Mouse (Mus musculus): Measurements from ENCODE around the gene Cmya5. TPM values are rescaled to one million over a fixed set of nuclear protein-coding genes. Genes with fewer than 3 reads are reported as not detected.
A peak's percentile ranks its signal among the peaks of the same experiment; 100 is the strongest.
"Not testable (repeated sequence)": the region's sequence is repeated elsewhere in the genome, so short reads cannot be mapped to it uniquely, and the experiment has no call there.

Cmya5 gene
- polyA plus RNA-seq, 1 experiment from 2014 or later = 0.14 TPM

- Histone ChIP-seq H3K4me1 (no peaks in the 10 kb centered on the region), H3K36me3 (no peaks in the 10 kb centered on the region), H3K4me3 (no peak overlapping the region), H3K9ac (no peak overlapping the region), H3K27ac (no peak overlapping the region), H3K9me3 (no peaks in the 10 kb centered on the region), H3K4me2 (replicated peaks) (no peak overlapping the region), H3K27me3 (no peaks in the 10 kb centered on the region)
- ATAC-seq (ENCODE audit: insufficient number of reproducible peaks, insufficient read depth, low FRiP score, low TSS enrichment) = no peak
- WGBS = 85% methylated on average over 4 of the region's 4 CpGs
Observed at GRCm38 (mm10) chr13:93085711-93086110, 58.8 kb downstream of the Cmya5 start.

DNA sequence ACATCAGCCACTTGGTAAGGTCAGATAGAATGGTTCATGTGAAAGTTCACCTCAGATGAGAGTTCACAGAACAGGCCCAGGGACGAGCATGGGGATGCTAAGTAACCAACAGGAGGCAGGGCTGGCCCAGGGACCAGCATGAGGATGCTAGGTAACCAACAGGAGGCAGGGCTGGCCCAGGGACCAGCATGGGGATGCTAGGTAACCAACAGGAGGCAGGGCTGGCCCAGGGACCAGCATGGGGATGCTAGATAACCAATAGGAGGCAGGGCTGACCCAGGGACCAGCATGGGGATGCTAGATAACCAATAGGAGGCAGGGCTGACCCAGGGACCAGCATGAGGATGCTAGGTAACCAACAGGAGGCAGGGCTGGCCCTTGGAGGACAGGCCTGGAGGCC is 62.2 kb downstream of the Cmya5 start:
- H3K4me2 ChIP-seq (replicated peaks); ATAC-seq (ENCODE audit: insufficient number of reproducible peaks, insufficient read depth, low FRiP score, low TSS enrichment); H3K9ac ChIP-seq: not testable (repeated sequence)

GRCm38 (mm10) chr13:93080859-93081258 is 63.7 kb downstream of the Cmya5 start:
- no peaks in the 10 kb centered on the region for H3K4me1 ChIP-seq
- no peak overlapping the region for H3K27ac ChIP-seq
- H3K9ac ChIP-seq = no peak overlapping the region
- no peaks in the 10 kb centered on the region for H3K27me3 ChIP-seq
- H3K4me2 ChIP-seq (replicated peaks) = no peak overlapping the region
- 92% methylated on average over 2 of the region's 2 CpGs for WGBS
- ATAC-seq (ENCODE audit: insufficient number of reproducible peaks, insufficient read depth, low FRiP score, low TSS enrichment) = no peak
- peaks cover 3% of the 10 kb centered on the region; the same call in 1 of the 2 replicates for H3K9me3 ChIP-seq
- H3K36me3 ChIP-seq = no peaks in the 10 kb centered on the region
- H3K4me3 ChIP-seq = no peak overlapping the region

More for the DNA sequence above, 62.2 kb downstream of the Cmya5 start:
- 60% methylated on average over 1 of the region's 1 CpGs for WGBS
- H3K4me1 ChIP-seq, H3K36me3 ChIP-seq, H3K27ac ChIP-seq, H3K27me3 ChIP-seq, H3K9me3 ChIP-seq, H3K4me3 ChIP-seq: not testable (repeated sequence)

GRCm38 (mm10) chr13:93074147-93074641 is 70.3 kb downstream of the Cmya5 start:
- Histone ChIP-seq H3K9me3 (peaks cover 3% of the 10 kb centered on the region; the same call in 1 of the 2 replicates), H3K4me2 (replicated peaks) (peak overlapping the region; percentile 28), H3K27me3 (no peaks in the 10 kb centered on the region), H3K4me1 (peaks cover 17% of the 10 kb centered on the region; the same call in 1 of the 2 replicates), H3K27ac (no peak overlapping the region), H3K36me3 (no peaks in the 10 kb centered on the region), H3K9ac (no peak overlapping the region), H3K4me3 (peak overlapping the region; percentile 5; the same call in 1 of the 2 replicates)
- WGBS = 33% methylated on average over 17 of the region's 17 CpGs
- no peak for ATAC-seq (ENCODE audit: insufficient number of reproducible peaks, insufficient read depth, low FRiP score, low TSS enrichment)

DNA sequence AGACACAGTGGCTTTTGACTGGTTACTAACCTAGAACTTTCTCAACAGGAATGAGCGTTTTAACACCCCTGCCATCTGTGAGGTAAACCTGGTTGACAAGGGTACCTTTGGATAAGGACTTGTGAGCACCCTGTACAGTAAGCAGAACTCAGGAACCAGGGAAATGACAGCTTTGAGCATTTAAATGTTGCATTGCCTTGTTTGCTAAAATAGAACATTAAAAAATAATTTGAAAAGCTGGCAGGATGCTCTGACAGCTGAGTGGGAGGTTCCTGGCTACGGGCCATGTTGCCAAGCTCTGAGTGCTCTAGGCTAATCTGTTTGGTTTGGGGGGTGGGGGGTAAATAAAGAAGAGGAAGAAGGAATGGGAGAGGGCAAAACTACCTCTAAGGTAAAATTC is 70.9 kb downstream of the Cmya5 start:
- no peak overlapping the region for H3K9ac ChIP-seq
- H3K4me3 ChIP-seq = no peak overlapping the region
- peaks cover 17% of the 10 kb centered on the region; the same call in 1 of the 2 replicates for H3K4me1 ChIP-seq
- no peak overlapping the region for H3K27ac ChIP-seq
- WGBS = 38% methylated on average over 2 of the region's 2 CpGs
- no peaks in the 10 kb centered on the region for H3K36me3 ChIP-seq
- ATAC-seq (ENCODE audit: insufficient number of reproducible peaks, insufficient read depth, low FRiP score, low TSS enrichment) = no peak
- peak overlapping the region; percentile 28; the same call in 1 of the 2 replicates for H3K4me2 ChIP-seq (replicated peaks)
- H3K9me3 ChIP-seq = peaks cover 3% of the 10 kb centered on the region; the same call in 1 of the 2 replicates
- H3K27me3 ChIP-seq = no peaks in the 10 kb centered on the region

DNA sequence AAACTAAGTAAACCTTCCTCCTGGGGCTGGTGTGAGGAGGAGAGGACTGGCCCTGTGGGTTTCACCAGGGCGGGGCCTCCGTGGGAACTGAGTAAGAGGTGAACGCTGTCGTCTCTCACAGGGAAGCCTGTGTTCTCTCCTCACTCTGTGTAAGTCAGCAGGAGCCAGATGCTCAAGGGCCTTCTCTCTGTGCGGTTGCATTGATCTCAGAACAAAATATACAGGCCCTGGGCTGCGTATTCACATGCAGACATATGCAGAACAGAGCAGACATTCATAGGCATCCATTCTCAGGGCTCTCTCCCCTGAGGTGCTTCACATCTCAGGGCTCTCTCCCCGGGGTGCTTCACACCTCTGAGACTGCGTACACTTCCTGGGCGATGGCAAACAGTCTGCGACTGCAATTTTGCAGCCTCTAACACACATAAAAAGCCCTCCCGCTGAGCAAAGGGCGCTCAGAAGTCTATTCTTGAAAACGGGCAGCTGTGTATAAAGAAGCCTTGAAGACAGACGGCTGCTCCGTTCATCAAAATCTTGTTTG is 71.6 kb downstream of the Cmya5 start:
- peaks cover 17% of the 10 kb centered on the region; the same call in 1 of the 2 replicates for H3K4me1 ChIP-seq
- H3K9me3 ChIP-seq = peaks cover 3% of the 10 kb centered on the region; the same call in 1 of the 2 replicates
- H3K4me3 ChIP-seq = no peak overlapping the region
- H3K27ac ChIP-seq = no peak overlapping the region
- peak; percentile 57; the same call in 1 of the 2 replicates for ATAC-seq (ENCODE audit: insufficient number of reproducible peaks, insufficient read depth, low FRiP score, low TSS enrichment)
- H3K9ac ChIP-seq = no peak overlapping the region
- H3K4me2 ChIP-seq (replicated peaks) = no peak overlapping the region; the same call in 1 of the 2 replicates
- 11% methylated on average over 15 of the region's 15 CpGs for WGBS
- H3K27me3 ChIP-seq = no peaks in the 10 kb centered on the region
- H3K36me3 ChIP-seq = no peaks in the 10 kb centered on the region

DNA sequence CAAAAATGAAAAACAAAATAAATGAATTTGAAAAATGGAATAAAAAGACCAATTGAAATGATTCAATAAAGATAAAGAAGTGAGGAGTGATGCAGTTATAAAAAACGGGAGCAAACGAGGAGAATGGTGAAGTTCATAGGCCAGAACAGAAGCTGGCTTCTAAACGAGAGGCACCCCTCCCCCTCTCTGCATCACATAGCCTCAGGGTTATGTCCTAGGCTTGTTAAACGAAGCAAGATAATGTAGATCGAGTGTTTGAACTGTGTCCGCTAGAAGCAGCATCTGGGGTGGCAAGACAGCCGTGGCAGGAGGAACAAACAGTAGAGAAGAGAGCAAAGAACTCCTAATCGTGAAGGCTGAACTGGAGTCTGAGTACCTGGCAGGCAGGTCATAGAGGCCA is 74.1 kb downstream of the Cmya5 start:
- Histone ChIP-seq H3K9me3 (no peaks in the 10 kb centered on the region), H3K4me2 (replicated peaks) (no peak overlapping the region), H3K27me3 (no peaks in the 10 kb centered on the region), H3K36me3 (no peaks in the 10 kb centered on the region), H3K4me1 (peaks cover 17% of the 10 kb centered on the region; the same call in 1 of the 2 replicates), H3K4me3 (no peak overlapping the region), H3K9ac (no peak overlapping the region), H3K27ac (no peak overlapping the region)
- no peak for ATAC-seq (ENCODE audit: insufficient number of reproducible peaks, insufficient read depth, low FRiP score, low TSS enrichment)
- 28% methylated on average over 8 of the region's 8 CpGs for WGBS

GRCm38 (mm10) chr13:93069481-93069880 is 75.0 kb downstream of the Cmya5 start:
- Histone ChIP-seq H3K9ac (no peak overlapping the region), H3K4me2 (replicated peaks) (no peak overlapping the region), H3K4me1 (peaks cover 17% of the 10 kb centered on the region; the same call in 1 of the 2 replicates), H3K9me3 (no peaks in the 10 kb centered on the region), H3K27me3 (no peaks in the 10 kb centered on the region), H3K4me3 (no peak overlapping the region), H3K36me3 (no peaks in the 10 kb centered on the region), H3K27ac (no peak overlapping the region)
- ATAC-seq (ENCODE audit: insufficient number of reproducible peaks, insufficient read depth, low FRiP score, low TSS enrichment) = no peak
- 68% methylated on average over 4 of the region's 4 CpGs for WGBS

GRCm38 (mm10) chr13:93068353-93068752 is 76.2 kb downstream of the Cmya5 start:
- Histone ChIP-seq H3K9me3 (no peaks in the 10 kb centered on the region), H3K36me3 (no peaks in the 10 kb centered on the region), H3K4me2 (replicated peaks) (no peak overlapping the region), H3K4me1 (peaks cover 8% of the 10 kb centered on the region; the same call in 1 of the 2 replicates), H3K27me3 (no peaks in the 10 kb centered on the region), H3K27ac (no peak overlapping the region), H3K4me3 (no peak overlapping the region), H3K9ac (no peak overlapping the region)
- WGBS = 90% methylated on average over 6 of the region's 6 CpGs
- no peak for ATAC-seq (ENCODE audit: insufficient number of reproducible peaks, insufficient read depth, low FRiP score, low TSS enrichment)

GRCm38 (mm10) chr13:93062860-93063636 is 81.5 kb downstream of the Cmya5 start:
- no peak overlapping the region for H3K4me3 ChIP-seq
- no peak overlapping the region for H3K9ac ChIP-seq
- H3K4me2 ChIP-seq (replicated peaks) = no peak overlapping the region
- no peak overlapping the region for H3K27ac ChIP-seq
- no peaks in the 10 kb centered on the region for H3K4me1 ChIP-seq
- ATAC-seq (ENCODE audit: insufficient number of reproducible peaks, insufficient read depth, low FRiP score, low TSS enrichment) = no peak
- 84% methylated on average over 13 of the region's 13 CpGs for WGBS
- H3K27me3 ChIP-seq = no peaks in the 10 kb centered on the region
- H3K36me3 ChIP-seq = no peaks in the 10 kb centered on the region
- no peaks in the 10 kb centered on the region for H3K9me3 ChIP-seq

- H3K4me2 ChIP-seq (replicated peaks) = no peak overlapping the region
- no peaks in the 10 kb centered on the region for H3K27me3 ChIP-seq
- H3K27ac ChIP-seq = no peak overlapping the region
- H3K36me3 ChIP-seq = no peaks in the 10 kb centered on the region
- H3K4me3 ChIP-seq = no peak overlapping the region
- 84% methylated on average over 4 of the region's 4 CpGs for WGBS
- no peaks in the 10 kb centered on the region for H3K4me1 ChIP-seq
- ATAC-seq (ENCODE audit: insufficient number of reproducible peaks, insufficient read depth, low FRiP score, low TSS enrichment) = no peak
- no peaks in the 10 kb centered on the region for H3K9me3 ChIP-seq
- H3K9ac ChIP-seq = no peak overlapping the region
Observed at GRCm38 (mm10) chr13:93061311-93061710, 83.2 kb downstream of the Cmya5 start.

DNA sequence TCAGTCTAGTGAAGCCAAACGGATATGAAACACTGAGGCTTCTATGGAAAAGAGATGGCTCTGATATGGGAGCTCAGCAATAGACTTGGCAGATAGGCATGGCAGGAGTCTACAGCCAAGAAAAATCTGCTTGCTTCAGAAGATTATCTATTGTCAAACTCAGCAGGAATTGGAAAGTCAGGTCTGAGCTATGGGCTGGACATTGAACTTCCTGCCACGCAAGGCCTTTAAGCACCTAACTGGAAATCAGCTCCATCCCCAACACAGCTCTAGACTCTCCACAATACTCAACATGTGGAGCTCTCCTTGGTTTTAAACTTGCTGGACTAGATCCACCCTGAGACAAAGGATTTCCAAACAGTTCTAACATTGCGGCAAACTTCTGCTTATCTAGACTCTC is 84.1 kb downstream of the Cmya5 start:
- no peaks in the 10 kb centered on the region for H3K27me3 ChIP-seq
- H3K9ac ChIP-seq = no peak overlapping the region
- H3K27ac ChIP-seq = no peak overlapping the region
- H3K4me2 ChIP-seq (replicated peaks) = no peak overlapping the region
- ATAC-seq (ENCODE audit: insufficient number of reproducible peaks, insufficient read depth, low FRiP score, low TSS enrichment) = no peak
- no peaks in the 10 kb centered on the region for H3K9me3 ChIP-seq
- H3K4me3 ChIP-seq = no peak overlapping the region
- no peaks in the 10 kb centered on the region for H3K36me3 ChIP-seq
- no peaks in the 10 kb centered on the region for H3K4me1 ChIP-seq
- WGBS = 88% methylated on average over 3 of the region's 3 CpGs

Measured in embryonic facial prominence, embryonic 12.5 days (tissue).